Mouse (Mus musculus): Measurements from ENCODE around the gene Tmem262. TPM values are rescaled to one million over a fixed set of nuclear protein-coding genes. Genes with fewer than 3 reads are reported as not detected.
"Not testable (repeated sequence)": the region's sequence is repeated elsewhere in the genome, so short reads cannot be mapped to it uniquely, and the experiment has no call there.

The Tmem262 gene
- not detected for total RNA-seq (2018; cell fraction: chromatin; rRNA removed)
- total RNA-seq (2018; cell fraction: cytosol; rRNA removed) = not detected
- 1 to 10 TPM in 1 of 26 experiments, not detected in 25; 2.3 TPM for total RNA-seq (2018; cell fraction: nucleus; rRNA removed)
- polyA plus RNA-seq (2018) = not detected in 3 replicates

GRCm38 (mm10) chr19:6079983-6080480 lies at the start of gene Tmem262:
Tmem262 (plus strand) TSS chr19:6080033.
- H3K36me3 ChIP-seq (ENCODE audit: inconsistent target) = peaks cover 26% of the 10 kb centered on the region
- 93% methylated on average over 12 of the region's 12 CpGs for WGBS (ENCODE audit: missing documents)
- H3K79me2 ChIP-seq (ENCODE audit: inconsistent target) = peaks cover 47% of the 10 kb centered on the region
- H3K27ac ChIP-seq = no peak within 1 kb of the TSS
- no peak within 1 kb of the TSS for H3K4me3 ChIP-seq (ENCODE audit: inconsistent target)

DNA sequence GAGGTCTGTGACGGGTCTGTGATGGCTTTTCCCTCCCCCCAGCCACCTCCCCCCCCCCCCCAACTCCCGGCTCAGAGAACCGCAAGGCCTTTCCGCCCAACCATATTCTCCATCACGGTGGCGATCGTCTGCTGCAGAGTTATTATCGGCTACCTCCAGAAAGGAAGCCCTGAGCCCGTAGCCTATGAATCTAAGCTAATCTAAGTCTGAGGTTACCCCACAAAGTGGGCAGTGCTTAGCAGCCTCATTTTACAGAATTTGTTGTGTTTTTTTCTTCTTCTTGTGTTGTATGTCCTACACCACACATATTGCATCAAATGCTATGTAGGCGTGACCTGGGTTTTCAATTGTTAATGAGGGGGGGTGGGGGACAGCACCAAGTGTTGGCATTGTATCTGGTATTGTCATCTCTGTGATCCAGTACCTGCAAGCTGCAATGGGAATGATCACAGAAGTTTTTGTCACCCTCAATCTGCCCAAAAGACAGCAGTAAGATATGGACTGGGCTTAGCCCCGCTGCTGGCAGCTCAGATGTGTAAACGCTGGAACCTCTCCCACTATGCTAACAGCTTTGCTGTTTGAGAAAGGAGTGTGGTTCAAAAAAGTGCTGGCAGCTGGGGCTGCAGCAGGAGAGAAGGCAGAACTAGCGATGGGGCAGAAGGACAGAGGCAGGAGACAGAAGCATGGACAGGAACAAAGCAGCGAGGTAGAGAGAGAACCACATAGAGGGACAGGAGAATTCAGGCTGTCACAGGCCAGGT lies 49.1 kb upstream of the Tmem262 start:
- Histone ChIP-seq H3K4me3 (ENCODE audit: inconsistent target) (no peak overlapping the region), H3K36me3 (ENCODE audit: inconsistent target) (no peaks in the 10 kb centered on the region), H3K27ac (no peak overlapping the region), H3K79me2 (ENCODE audit: inconsistent target) (no peaks in the 10 kb centered on the region)
- WGBS (ENCODE audit: missing documents) = 83% methylated on average over 7 of the region's 14 CpGs

GRCm38 (mm10) chr19:6035966-6036585 lies 43.8 kb upstream of the Tmem262 start:
- Histone ChIP-seq H3K4me3 (ENCODE audit: inconsistent target) (no peak overlapping the region), H3K27ac (no peak overlapping the region), H3K79me2 (ENCODE audit: inconsistent target) (no peaks in the 10 kb centered on the region), H3K36me3 (ENCODE audit: inconsistent target) (no peaks in the 10 kb centered on the region)
- WGBS (ENCODE audit: missing documents) = 37% methylated on average over 9 of the region's 9 CpGs

- no peaks in the 10 kb centered on the region for H3K79me2 ChIP-seq (ENCODE audit: inconsistent target)
- H3K36me3 ChIP-seq (ENCODE audit: inconsistent target) = no peaks in the 10 kb centered on the region
- H3K27ac ChIP-seq = no peak overlapping the region
- no peak overlapping the region for H3K4me3 ChIP-seq (ENCODE audit: inconsistent target)
Measured at GRCm38 (mm10) chr19:6037695-6038094, 42.1 kb upstream of the Tmem262 start.

DNA sequence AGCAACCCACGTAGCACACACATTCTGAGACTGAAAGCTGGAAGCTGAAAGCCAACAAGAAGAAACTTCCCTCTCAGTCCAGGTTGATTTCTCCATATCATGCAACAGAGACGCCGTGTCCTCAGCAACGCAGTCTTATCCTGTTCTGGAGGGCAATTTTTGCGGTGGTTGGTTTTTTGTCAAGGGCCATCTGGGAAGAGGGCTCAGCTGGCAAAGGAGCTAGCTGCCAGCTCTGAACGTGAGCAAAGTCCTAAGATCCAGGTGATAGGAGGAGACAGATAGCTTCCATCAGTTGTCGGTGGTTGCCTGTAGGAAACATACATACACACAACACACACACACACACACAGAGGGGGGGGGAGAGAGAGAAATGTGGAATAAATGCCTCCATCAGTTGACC lies 41.5 kb upstream of the Tmem262 start:
- Histone ChIP-seq H3K4me3 (ENCODE audit: inconsistent target) (no peak overlapping the region), H3K27ac (no peak overlapping the region), H3K36me3 (ENCODE audit: inconsistent target) (no peaks in the 10 kb centered on the region), H3K79me2 (ENCODE audit: inconsistent target) (no peaks in the 10 kb centered on the region)
- 68% methylated on average over 7 of the region's 7 CpGs for WGBS (ENCODE audit: missing documents)

DNA sequence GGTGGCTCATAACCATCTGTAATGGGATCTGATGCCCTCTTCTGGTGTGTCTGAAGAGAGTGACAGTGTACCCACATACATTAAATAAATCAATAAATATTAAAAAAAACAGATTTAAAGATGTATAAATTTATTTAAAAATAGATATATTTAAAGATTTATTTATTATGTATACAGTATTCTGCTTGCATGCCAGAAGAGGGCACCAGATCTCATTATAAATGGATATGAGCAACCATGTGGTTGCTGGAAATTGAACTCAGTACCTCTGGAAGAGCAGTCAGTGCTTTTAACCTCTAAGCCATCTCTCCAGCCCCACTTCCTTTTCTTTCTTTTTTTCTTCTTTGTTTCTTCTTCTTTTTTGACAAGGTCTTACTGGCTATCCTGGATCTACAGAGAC lies 39.8 kb upstream of the Tmem262 start:
- Histone ChIP-seq H3K4me3 (ENCODE audit: inconsistent target) (no peak overlapping the region), H3K27ac (no peak overlapping the region), H3K36me3 (ENCODE audit: inconsistent target) (no peaks in the 10 kb centered on the region), H3K79me2 (ENCODE audit: inconsistent target) (peaks cover 2% of the 10 kb centered on the region; the same call in 1 of the 2 replicates)

DNA sequence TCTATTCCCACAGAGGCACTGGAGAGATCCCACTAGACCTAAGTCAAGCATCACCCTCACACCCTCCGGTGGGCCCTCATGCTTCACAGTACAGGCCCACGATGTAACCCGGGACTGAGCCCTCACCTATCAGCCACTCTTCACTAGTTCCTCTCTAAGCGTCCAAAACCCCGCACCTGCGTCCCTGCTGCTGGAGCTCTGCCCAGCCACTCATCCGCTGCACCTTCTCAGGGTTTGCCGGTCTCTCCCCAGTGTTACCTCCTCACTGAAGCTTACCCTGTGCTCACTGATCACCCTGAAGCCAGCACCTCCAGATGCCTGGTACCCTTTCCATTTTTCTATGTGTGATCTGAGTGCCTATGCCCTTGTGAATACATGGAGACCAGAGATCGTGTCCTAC lies 37.5 kb upstream of the Tmem262 start:
- Histone ChIP-seq H3K79me2 (ENCODE audit: inconsistent target) (peaks cover 13% of the 10 kb centered on the region), H3K27ac (no peak overlapping the region), H3K4me3 (ENCODE audit: inconsistent target) (no peak overlapping the region), H3K36me3 (ENCODE audit: inconsistent target) (no peaks in the 10 kb centered on the region)
- WGBS (ENCODE audit: missing documents) = 92% methylated on average over 9 of the region's 9 CpGs

DNA sequence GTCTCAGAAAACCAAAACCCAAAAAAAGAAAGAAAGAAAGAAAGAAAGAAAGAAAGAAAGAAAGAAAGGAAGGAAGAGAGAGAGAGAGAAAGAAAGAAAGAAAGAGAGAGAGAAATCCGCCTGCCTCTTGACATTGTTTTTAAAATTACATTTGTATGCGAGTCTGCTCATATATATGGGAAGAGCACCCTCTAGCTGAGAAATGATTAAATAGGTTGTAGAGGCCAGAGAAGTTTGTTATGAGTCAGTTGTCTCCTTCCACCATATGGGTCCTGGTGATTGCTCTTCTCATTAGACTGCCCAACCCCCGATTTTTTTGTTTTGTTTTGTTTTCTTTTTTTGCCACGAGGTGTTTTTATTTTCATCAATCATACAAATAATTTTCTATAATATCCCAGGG lies 35.7 kb upstream of the Tmem262 start:
- not testable (repeated sequence) for H3K27ac ChIP-seq
- WGBS (ENCODE audit: missing documents) = 20% methylated on average over 3 of the region's 4 CpGs

DNA sequence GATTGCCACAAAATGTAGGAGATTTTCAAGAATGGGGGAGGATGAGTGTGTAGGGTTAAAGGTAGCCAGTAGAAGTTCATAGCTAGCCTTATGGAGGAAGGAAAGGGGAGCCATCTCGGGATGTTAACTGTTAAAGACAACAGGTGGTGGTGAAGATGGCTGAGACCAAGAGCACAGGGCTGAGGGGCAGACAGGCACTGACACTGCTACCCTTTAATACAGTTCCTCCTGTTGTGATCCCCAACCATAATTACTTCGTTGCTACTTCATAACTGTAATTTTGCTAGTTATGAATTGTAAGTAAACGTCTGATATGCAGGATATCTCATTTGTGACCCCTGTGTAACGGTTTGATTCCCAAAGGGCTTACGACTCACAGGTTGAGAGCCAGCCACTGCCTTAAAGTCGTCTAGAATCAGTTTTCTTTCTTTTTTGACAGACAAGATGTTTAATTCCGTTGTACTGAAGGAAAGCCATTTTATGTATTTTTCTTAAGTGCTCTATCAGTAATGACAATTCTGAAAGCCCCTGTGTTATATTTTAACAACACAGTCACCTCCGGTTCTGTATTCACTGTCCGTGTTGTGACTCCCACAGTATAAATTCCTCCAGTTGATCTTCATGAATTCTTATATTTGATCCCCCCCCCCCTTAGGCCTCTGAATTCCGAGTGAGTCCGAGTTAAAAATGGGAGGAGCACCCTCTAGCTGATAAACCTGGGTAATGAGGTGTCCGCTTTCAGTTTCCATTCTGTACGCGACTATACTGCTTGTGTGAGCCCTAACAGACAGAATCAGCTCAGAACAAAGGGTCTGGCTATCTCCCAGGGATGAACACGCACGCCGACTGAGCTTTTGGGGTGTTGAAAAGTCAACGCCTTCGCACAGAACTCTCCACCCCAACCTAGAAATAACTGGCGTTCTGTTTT lies 34.2 kb upstream of the Tmem262 start:
- peaks cover 47% of the 10 kb centered on the region for H3K79me2 ChIP-seq (ENCODE audit: inconsistent target)
- H3K36me3 ChIP-seq (ENCODE audit: inconsistent target) = peaks cover 23% of the 10 kb centered on the region
- peak overlapping the region; percentile 93 for H3K27ac ChIP-seq
- 12% methylated on average over 18 of the region's 20 CpGs for WGBS (ENCODE audit: missing documents)
- H3K4me3 ChIP-seq (ENCODE audit: inconsistent target) = peak overlapping the region; percentile 91

More for the DNA sequence above, 35.7 kb upstream of the Tmem262 start:
- H3K36me3 ChIP-seq (ENCODE audit: inconsistent target); H3K4me3 ChIP-seq (ENCODE audit: inconsistent target): not testable (repeated sequence)
- H3K79me2 ChIP-seq (ENCODE audit: inconsistent target) = peaks cover 31% of the 10 kb centered on the region

- under 1% methylated on average over 59 of the region's 65 CpGs for WGBS (ENCODE audit: missing documents)
- Histone ChIP-seq H3K4me3 (ENCODE audit: inconsistent target) (peak within 1 kb of the TSS; percentile 91), H3K79me2 (ENCODE audit: inconsistent target) (peaks cover 56% of the 10 kb centered on the region), H3K36me3 (ENCODE audit: inconsistent target) (peaks cover 32% of the 10 kb centered on the region), H3K27ac (peak within 1 kb of the TSS; percentile 93)
Measured at GRCm38 (mm10) chr19:6046294-6047153, 33.3 kb upstream of the Tmem262 start, which contains the start of gene Syvn1. Syvn1 (plus strand) TSS chr19:6046576.

DNA sequence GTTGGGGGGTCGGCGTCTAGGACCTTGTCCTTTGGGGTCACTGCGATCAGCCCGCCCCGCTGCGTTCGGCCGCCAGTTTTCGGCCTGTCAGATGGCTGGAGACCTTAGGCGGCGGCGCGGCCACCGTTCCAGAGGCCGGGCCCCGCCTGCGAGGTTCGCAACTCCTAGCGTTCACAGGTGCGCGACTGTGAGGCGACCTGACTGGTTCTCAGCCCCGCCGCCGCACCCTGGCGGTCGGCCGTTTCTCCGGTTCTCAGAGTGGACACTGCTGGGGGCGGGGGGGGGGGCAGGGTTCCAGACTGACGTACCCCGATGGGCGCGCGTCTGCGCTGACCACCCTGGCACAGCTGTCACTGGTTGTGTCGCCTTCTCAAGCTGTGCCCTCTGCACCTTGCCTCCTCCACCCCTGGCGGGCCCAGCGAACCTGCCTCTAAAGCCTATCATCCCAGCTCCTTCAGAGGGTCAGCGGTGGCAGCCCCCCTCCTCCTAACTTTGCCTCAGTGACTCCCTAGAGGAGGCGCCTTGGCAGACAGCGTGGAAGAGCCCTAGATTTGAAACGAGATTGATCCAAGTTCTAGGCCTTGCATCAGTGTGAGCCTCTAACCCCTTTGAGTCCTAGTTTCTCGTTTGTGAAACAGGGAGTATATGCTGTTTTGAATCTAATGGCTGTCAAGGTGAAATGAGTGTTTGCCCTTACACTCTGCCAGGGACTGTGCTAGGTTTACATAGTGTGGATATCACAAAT lies 32.5 kb upstream of the Tmem262 start:
- H3K36me3 ChIP-seq (ENCODE audit: inconsistent target) = peaks cover 40% of the 10 kb centered on the region
- 2% methylated on average over 44 of the region's 44 CpGs for WGBS (ENCODE audit: missing documents)
- H3K27ac ChIP-seq = peak overlapping the region; percentile 93; the same call in 1 of the 2 replicates
- peak overlapping the region; percentile 91 for H3K4me3 ChIP-seq (ENCODE audit: inconsistent target)
- peaks cover 64% of the 10 kb centered on the region for H3K79me2 ChIP-seq (ENCODE audit: inconsistent target)

GRCm38 (mm10) chr19:6047899-6048166 lies 32.0 kb upstream of the Tmem262 start:
- WGBS (ENCODE audit: missing documents) = 89% methylated on average over 6 of the region's 8 CpGs
- Histone ChIP-seq H3K36me3 (ENCODE audit: inconsistent target) (peaks cover 45% of the 10 kb centered on the region), H3K79me2 (ENCODE audit: inconsistent target) (peaks cover 69% of the 10 kb centered on the region), H3K4me3 (ENCODE audit: inconsistent target) (peak overlapping the region; percentile 91), H3K27ac (no peak overlapping the region)

DNA sequence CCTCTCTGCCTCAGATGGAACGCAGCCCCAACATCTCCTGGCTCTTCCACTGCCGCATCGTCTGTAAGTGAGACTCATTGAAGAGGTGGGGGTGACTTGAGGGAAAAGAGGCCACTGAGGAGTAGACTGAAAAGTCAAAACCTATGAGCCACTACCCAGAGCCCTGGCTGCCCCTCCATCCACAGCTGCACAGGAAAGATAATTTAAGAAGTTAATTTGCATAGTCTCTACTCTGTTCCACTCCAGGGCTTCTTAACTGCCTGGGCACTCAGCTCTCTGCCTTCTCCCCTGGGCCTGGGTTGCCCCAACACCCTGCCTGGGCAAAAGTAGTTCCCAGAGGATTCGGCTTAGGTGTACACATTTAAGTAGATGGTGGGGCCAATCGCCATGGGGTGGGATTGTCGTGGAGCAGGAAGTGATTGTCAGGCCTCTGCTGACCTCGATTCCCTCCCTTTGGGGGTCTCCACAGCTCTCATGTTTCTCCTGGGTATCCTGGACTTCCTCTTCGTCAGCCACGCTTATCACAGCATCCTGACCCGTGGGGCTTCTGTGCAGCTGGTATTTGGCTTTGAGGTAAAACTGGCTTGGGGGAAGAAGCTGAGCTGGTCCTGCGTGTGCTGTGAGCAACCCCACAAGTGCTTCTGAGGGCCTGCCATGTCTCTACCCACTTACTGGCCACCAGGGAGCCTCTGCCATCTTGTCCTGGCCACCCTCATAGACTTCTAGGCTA lies 31.0 kb upstream of the Tmem262 start:
- no peak overlapping the region for H3K4me3 ChIP-seq (ENCODE audit: inconsistent target)

More for the DNA sequence above, 31.0 kb upstream of the Tmem262 start:
- peaks cover 76% of the 10 kb centered on the region for H3K79me2 ChIP-seq (ENCODE audit: inconsistent target)
- no peak overlapping the region for H3K27ac ChIP-seq
- WGBS (ENCODE audit: missing documents) = 91% methylated on average over 11 of the region's 11 CpGs
- peaks cover 55% of the 10 kb centered on the region for H3K36me3 ChIP-seq (ENCODE audit: inconsistent target)
